Mouse (Mus musculus) layer of hippocampus, adult 9-11 months (tissue): ENCODE results near the gene Camk1d.
"Not testable (repeated sequence)": the region's sequence is repeated elsewhere in the genome, so short reads cannot be mapped to it uniquely, and the experiment has no call there.

ENCODE experiments used
- DNase-seq: peaks from one replicate; pipeline ENCODE4 v3.0.0; 2022

Gene Camk1d

DNA sequence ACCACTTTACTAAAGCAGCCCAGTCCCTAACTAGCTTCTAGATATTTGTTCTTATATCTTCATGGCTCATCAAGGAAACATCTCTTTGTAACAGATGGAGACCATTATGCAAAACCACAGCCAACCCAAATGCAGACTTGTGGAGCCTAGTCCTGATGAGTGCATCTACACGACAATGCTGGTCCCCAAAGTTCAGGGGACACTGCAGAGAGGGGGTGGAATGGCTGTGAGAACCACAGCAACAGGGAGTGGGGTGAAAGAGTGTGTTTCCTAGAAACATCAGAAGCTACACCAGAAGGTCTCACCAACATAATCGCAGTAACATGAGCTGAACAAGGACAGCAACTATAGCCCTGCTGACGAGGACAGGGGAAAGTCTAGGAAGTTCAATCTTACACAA is 152.9 kb downstream of the Camk1d start:
- DNase-seq = no peak

DNA sequence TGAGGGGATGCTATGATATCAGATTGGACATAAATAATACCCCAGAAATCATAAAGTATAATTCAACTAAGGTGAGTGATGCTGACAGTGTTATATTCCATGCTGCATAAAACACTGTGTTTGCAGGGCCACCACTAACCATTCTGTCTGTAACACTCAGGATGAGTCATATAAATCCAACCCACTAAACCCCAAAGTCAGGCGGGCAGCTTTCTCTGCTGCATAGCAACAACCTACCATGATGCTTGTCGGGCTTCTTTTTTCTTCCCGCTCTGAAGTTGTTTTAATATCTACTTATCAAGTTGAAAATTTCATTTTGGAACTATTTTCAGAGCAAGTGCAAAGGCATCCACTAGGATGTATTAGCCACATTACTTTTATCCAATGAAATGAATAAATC is 161.1 kb downstream of the Camk1d start:
- DNase-seq = peak; percentile 47

DNA sequence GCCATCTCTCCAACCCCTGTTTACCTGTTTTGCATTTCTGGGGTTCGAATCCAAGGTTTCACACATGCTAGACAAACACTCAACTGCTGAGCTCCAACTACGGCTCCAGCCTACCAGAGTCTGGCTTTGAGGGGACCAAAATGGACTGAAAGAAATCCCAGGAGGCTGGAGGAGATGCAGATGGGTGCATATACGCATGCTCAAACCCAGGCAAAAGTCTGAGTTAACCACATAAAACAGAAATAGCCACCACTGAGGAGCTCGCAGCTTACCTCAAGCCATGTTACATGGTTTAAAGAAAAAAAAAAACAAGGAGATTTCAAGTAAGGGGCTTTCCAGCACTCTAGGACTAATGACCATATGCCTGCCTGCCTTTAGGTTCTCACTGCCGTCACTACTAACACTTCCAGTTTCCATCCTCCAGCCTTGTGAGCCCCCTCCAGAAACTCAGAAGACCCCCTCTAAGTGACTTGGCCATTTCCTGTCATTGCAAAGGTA is 162.5 kb downstream of the Camk1d start:
- DNase-seq = no peak

DNA sequence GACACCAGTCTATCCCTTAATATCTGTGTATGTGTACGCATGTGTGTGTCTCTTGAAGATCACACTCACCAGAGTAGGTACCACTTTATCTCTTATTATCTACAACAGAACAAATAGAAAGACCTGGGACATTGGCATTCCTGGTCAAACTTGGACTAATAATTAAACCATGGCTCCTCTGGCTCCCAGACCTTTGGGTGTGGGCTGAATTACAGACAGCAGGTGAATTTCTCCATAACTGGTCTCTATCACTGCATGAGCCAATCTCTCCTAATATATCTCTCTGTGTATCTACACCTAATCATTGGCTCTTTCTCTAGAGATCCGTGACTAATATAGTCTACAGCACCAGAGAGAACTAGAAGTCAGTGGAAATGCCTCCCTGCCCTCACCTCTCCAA is 165.0 kb downstream of the Camk1d start:
- DNase-seq = no peak

DNA sequence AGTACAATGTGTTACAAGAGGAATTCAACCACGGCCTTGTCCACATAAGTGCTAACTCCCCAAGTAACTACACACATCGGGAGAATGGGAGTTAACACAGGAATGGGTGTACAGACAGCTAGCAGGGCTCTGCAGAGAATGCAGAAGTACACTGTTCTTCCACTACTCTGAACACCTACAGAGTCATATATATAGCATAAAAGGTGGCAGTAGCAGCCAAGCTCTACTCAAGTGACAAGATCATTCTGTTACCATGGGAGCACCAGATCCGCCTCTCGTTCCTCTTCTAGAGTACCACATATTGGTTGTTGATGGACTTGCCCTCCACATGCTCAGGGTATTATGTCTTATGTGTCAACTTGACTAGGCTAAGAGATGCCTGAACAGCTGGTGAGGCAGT is 165.4 kb downstream of the Camk1d start:
- DNase-seq = no peak

DNA sequence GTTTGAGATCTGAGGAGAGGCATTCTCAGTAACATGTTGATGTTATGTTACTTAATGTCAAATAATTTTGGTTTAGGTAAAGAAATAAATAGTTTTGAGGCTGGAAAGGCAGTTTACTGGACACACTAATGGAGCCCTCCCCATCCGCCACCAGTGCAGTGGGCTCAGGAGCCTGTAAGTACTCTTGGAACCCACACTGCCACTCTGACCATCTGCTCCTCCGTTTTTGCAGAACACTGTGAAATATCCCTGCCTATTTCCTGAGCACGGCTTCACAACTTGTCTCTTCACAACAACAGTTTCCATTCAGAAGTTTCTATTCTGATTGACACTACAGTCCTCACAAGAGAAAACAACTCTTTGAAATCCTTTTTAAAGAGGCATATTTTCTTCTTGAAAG is 173.4 kb downstream of the Camk1d start:
- peak; percentile 45 for DNase-seq

DNA sequence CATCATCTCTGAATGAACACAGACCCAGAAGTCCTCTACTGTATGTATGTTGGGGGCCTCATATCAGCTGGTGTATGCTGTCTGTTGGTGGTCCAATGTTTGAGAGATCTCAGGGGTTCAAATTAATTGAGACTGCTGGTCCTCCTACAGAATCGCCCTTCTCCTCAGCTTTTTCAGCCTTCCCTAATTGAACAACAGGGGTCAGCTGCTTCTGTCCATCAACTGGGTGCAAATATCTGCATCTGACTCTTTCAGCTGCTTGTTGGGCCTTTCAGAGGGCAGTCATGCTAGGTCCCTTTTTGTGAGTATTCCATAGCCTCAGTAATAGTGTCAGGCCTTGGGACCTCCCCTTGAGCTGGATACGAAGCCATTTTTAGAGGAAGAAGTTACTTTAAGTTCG is 174.4 kb downstream of the Camk1d start:
- DNase-seq = not testable (repeated sequence)

DNA sequence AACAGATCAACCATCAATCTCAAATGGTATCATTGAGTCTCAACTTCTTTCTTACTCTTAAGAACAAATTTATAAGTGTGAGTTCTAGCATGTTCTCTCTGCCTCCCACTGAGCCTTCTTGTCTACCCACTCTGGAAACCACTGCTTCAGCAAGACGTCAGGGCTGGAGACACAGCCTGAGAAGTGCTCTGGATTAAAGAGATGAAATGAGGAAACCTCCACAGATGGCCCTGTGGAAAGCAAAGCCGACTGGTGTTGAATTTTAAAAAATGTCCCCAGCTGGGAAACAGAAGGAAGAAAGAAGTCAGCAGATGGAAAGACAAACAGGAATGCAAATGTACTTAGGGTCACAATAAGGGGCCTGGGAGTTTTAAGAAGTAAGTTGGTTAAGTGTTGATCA is 180.4 kb downstream of the Camk1d start:
- DNase-seq = peak; percentile 72

DNA sequence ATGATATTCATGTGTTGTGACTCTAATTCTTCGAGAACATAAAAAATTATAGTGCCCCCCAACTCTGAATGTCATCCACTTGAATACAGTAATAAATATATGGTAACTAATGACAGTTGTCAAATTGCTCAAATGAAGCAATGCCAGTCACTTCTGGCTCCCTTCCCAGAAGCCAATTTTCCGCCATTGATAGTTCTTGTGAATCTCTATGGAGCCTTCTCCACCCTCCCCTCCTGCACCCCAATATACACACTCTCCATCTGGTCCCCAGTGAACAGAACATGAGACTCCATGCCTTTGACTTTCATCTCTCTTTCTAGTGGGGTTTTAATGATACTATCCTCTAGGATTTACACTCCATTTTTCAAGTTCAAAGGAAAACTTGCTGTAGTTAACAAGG is 184.3 kb downstream of the Camk1d start:
- peak; percentile 28 for DNase-seq

DNA sequence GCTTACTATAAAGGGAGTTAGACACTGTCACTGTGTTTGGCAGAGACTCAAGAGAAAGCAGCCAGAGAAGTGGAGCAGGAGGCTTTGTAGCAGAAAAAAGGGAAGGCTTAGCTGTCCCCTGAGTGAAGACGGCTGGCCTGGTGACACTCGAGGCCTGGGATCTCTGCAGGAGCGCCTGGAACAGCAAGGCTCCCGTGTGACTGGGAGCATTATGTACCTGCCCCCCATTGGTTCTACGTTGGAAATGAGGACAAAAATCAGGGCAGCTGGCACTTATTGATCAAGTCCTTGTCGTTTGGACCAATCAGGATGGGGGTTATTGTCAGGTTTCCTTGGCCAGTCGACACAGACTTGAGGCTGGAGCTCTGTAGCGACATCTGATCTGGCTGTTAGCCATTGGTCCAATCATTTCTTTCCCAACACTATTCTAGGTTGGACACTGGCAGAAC is 195.1 kb downstream of the Camk1d start:
- peak; percentile 14 for DNase-seq

DNA sequence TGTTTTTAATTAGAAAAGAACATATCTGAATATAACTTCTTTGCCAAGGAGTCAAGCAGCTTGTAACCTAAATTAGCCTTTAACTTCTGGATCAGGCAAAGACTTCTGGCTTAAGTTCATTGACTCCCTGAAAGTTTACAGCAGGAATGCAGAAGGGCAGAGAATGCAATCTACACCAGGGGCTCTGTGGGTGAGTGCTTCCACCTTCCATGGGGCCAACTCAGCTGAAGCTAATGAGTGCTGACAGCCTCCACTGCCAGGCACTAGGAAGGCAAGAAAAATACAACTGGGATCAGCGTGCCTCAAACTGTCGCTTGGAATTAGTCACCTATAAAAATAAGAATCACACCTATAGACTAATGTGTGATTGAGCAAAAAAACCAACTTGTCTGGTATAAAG is 199.2 kb downstream of the Camk1d start:
- DNase-seq = no peak

DNA sequence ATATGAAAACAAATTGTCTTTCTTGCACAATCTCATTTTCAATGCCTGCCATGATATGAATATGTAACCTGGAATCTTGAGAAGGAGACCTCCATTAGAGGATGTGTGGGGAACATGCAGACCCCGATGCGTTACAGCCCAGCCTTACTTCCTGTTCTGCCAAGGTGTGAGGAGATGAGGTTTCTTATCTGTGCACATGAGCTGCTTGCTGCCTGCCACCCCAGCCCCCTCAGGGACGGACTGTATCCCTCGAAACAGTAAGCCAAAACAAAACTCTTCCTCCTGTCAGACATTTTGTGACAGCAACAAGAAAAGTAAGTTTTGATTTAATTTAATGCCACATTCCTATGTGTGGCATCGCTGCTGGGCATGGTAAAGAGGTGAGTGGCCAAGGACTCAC is 200.2 kb downstream of the Camk1d start:
- DNase-seq = no peak

DNA sequence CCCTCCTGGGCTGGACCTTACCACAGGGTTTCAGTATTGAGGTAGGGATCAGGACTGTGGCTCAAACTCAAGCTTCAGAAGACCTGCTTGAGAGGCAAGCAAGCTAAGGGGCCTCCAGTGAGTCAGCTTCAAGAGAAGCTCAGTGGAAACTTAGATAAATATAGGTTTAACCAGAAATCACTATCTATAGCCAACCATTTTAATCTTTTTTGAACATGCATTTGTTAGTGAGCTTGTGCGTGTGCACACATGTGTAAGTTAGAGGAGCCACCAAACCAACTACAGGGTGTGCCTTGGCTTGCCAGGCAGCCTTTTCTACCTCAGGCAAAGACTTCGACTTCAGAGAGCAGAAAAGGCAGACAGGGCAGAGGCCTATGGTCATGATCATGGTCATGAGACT is 200.7 kb downstream of the Camk1d start:
- DNase-seq = no peak

DNA sequence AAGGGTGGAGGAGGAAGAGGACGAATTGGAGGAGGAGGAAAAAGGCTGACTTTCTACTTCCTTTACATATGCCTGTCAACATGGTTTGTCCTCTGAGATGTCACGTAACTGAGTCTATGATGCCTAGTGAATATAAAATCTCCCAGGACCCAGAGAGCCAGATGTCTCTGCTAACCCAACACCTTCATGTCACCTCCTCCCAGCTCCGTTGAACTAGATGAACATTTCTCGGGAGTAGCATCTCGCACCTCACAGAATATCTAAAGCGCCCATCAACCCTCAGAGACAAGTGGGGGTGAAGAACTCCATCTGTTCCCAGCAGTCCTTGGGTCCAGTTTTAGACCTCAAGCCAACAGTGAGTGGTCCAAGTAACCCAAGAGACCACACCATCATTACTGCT is 204.3 kb downstream of the Camk1d start:
- DNase-seq = no peak

DNA sequence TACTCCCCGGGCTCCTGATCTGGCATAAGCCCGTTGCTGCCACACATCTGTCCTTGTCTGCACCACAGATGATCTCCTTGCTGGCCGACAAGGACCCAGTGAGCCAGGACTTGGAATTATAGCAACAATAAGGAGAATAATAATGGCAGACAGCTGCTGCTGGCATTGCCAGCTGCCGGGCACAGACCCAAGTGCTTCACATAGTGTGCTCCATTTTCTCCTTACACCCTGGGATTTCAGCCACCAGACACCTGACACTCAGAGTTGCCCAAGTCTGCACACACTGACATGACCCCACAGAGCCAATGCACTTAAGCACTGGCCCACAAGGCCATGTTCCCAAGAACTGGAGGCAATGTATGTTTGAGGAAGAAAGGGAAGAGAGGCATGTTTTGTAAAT is 214.7 kb downstream of the Camk1d start:
- no peak for DNase-seq

DNA sequence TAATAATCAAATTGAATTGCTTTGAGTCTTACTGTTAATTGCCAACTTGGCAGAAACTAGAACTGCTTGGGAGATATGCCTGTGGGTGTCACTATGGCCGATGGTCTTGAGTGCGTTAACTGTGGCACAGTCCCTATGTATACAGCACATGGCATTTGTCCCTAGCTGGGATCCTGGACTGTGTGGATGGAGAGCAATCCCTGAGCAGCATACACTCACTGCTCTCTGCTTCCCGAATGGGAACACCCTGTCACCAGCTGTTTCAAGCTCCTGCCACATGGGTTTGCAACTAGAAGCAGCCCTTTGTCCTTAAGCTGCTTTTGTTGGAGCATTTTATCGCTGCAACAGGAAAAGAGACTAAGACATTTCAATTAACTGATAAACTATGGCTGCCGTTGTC is 224.4 kb downstream of the Camk1d start:
- no peak for DNase-seq

DNA sequence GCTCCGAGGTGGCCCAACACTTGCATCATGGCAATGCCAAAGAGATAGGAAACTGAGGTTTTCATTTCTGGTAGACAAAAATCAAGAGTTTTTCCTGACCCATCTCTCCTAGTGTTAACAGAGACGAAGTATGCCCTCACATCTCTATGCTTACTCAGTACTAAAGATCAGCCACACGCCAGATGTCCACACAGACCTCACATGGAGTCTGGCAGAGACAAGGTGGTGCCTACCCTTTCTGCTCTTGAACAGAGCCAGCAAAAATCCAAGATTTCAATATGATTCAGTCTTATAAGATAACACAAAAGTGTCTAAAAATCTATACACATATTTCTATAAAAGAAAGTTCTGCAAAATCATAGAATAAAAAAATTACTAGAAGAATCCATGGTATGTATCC is 227.0 kb downstream of the Camk1d start:
- DNase-seq = no peak

DNA sequence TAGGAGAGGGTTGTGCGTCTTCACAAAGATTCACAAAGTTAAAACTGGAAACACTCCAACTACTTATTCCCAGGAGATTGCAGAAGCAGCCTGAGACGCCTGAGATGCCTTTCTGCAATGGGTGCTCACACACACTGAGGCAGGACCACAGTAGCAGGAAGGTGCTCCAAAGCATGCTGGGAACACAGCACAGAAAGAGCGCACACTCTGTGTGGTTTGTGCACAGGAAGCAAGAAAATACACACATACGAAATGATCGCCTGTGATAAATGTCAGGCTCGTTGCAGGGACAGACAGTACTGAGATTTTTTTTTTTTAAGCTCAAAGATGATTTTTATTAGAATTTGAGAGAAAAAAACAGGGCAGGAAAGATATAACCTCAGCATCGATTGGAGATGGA is 227.7 kb downstream of the Camk1d start:
- DNase-seq = no peak

DNA sequence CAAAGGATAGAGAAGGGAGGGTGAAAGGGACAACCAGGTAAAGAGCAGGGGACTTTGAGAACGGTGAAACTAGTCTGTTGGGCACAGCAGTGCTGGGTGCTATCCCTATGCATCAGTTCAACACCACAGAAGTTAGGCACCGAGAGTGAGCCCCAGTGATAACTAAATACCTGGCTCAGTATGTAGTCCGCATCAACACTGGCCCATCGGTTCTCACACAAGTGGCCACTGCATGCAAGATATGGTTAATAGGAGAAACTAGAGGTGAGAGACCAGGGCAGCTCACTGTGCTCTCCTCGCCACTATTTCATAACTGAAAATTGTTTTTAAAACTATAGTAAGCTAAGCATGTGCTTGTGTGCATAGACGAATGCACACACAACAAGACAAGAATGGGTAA is 228.5 kb downstream of the Camk1d start:
- DNase-seq = no peak

DNA sequence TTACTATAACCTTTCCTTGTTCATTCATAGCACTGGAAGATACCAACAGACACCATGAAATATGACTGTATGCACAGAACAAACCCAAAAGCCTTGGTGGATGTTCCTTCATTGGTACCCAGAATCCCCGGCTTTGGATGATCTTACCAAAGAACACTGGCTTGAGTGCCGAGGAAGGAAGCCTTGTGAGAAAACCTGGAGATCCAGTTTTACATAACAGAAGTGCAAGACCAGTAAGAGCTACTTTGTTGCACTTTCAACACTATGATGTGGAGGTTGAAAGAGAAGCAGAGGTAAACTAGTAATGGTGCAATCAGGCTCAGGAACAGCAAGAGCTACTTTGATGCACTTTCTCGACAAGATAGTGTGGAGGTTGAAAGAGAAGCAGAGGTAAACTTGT is 234.4 kb downstream of the Camk1d start:
- no peak for DNase-seq

DNA sequence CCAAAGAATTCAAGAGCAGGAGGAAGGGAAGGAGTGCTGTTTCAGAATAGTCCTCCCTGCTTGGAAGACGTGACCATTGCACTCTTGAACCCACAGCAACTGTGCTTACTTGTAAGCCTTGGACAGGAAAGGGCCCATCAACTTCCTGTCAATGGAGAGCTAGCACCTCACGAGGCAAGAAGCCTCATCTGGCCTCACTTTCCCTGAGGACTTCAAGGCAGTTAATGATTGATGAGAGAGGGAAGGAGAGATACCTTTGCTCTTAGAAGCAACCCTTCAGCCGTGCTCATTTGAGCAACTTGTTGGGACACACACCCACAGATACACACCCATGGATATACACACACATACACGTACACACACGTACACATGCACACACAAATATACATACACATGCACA is 235.6 kb downstream of the Camk1d start:
- DNase-seq = no peak

DNA sequence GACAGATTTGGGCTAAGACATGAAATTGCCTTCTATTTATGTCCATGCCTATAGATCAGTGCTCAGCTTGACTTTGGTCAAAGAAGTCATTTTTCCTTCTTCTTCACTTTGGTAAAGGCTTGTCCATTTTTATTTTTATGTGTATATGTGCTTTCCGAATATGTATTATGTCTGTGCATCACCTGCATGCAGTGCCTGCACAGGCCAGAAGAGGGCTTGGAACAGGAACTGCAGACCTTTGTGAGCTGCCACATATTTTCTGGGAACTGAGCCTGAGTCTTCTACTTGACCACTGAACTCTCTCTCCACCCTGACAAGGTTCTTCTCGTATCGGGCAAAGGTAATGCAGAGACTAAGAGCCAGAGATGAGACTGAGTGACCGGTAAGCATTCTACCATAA is 236.1 kb downstream of the Camk1d start:
- DNase-seq = no peak

DNA sequence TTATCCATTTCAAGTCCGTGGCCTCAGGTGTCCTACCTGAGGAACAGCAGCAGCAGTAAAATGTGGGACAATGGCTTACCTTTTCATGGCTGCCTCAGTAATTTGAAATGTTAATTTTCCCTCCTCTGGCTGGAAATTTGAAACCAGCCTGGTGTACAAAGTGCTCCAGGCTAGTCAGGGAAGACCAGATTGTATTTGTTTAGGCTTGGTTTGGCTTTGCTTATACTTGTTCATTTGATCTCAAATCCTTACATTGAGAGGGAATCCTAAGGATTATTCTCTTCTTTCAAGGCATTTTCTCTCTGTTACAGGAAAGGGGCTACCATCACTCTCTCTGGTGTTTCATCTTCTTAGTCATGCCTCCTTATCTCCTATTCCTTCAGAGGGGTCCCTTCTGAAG is 236.8 kb downstream of the Camk1d start:
- no peak for DNase-seq

DNA sequence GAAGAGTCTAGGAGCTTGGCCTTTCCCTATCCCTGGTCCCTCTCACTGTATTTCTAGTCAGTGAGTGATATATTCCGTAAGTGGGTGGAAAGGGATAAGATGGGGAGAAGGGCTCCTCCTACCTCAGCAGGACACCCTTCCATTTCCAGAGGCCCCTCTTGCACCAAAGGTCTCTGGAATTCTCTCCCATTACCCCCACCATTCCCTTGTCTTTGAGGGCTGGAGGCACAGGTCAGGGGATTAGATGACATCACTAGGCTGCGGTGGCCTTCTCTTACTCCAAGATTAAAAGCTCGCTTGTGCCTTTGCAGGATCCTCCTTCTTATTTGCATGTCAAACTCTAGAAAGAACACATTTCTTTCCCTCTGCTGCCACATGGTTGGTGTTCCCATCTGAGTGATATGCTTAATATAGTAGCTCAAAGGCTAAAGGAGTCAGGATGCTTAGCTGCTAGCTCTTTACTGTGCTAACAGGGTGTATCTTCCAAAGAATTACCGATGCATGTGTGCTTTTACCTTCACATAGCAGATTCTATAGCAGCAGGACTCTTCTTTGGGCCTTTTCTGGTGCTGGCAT is 244.9 kb downstream of the Camk1d start:
- peak; percentile 73 for DNase-seq

DNA sequence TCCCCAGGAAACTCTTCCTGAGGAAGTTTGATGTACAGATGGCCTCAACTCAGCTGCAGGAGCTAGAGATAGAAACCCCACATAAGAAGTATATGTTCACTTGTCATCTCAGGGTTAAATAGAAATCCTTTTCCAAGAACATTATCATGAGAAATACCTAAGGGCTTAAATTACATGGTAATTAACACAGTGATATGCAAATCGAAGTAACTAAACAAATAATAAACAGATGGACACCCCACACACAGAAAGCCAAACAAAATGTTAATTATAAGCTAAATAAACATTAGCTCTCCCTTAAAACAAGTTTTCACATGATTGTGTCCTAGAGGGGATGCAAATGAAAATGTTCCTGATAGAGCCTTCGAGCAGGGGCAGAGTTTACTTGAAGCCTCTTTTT is 246.8 kb downstream of the Camk1d start:
- DNase-seq = no peak
